Mouse (Mus musculus): ENCODE results near the gene Gm10413. TPM values are rescaled to one million over a fixed set of nuclear protein-coding genes. Genes with fewer than 3 reads are reported as not detected.
"Not testable (repeated sequence)": the region's sequence is repeated elsewhere in the genome, so short reads cannot be mapped to it uniquely, and the experiment has no call there.

Gene Gm10413
- polyA plus RNA-seq (2012; ENCODE audit: insufficient read depth, insufficient read length, missing spikeins), result not detected in 2 replicates

DNA sequence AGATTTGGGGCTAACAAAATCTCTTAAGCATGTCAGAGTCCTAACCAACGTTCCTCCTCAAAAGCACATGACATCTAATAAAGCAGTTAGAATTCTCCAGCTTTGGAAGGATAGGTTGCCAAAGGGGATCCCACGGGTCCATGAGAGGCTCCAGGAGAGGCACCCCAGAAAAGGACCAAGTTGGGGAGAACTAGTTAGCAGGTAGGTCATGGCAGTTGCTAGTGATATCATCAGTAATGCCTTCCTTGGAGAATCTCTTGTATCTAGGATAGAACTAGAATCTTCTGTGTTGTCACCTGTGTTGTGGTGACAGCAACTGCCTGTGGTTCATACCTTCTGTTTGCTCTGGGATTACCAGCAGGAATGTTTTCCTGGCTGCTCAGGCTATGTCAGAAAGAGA lies at the start of gene Gm10413:
Gm10413 (plus strand) TSS at position 301 of the 400 bp plus-strand sequence.
- H3K4me3 ChIP-seq (ENCODE audit: insufficient read depth, low read depth, low read length); H3K27ac ChIP-seq (replicated peaks; ENCODE audit: low read depth, low read length); H3K4me1 ChIP-seq (ENCODE audit: control insufficient read depth, insufficient read depth, insufficient read length, low read length): not testable (repeated sequence)

DNA sequence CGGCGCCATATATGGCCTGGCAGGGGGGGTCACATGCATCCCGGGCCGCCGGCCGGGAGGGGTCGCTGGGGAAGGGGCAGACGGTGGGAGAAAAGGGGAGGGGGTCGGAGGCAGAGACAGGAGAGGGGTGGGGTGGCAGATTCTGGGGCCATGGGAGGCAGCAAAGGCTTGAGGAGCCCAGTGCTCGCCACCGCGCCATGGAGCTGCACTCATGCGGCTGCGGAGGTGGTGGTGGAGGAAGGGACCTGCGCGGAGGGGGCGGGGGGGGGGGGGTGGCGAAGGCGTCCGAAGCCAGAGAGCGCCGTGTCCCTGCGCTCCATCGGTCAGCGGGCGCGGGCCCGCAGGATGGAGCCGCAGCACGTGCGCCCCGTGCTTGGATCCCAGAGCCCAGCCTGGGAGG lies 17.4 kb downstream of the Gm10413 start, which contains the start of gene Gm10409:
Gm10409 (plus strand) TSS at position 301 of the 400 bp plus-strand sequence.
- not testable (repeated sequence) for H3K27ac ChIP-seq (replicated peaks; ENCODE audit: low read depth, low read length); H3K4me3 ChIP-seq (ENCODE audit: insufficient read depth, low read depth, low read length); H3K4me1 ChIP-seq (ENCODE audit: control insufficient read depth, insufficient read depth, insufficient read length, low read length)

DNA sequence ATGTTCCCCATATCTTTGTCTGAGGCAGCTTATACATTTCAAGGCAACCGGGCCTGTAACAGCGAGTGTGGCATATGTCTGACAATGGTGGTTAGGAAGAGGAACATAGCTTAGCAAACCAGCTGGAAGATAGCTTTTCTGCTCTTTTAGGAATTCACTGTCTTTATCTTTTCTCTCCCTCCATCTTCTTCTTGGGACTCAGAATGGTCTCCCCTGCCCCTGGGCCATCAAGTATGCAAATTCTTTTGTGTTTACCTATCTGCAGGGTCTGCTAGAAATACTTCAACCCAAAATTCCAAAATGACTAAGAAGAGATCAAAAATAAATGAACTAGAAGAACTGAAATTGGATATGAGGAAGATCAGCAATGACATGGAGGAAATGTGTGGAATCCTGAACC lies 32.9 kb downstream of the Gm10413 start, which contains the start of gene Gm3005:
Gm3005 (plus strand) TSS at position 301 of the 400 bp plus-strand sequence.
- H3K4me3 ChIP-seq (ENCODE audit: insufficient read depth, low read depth, low read length), result not testable (repeated sequence)

DNA sequence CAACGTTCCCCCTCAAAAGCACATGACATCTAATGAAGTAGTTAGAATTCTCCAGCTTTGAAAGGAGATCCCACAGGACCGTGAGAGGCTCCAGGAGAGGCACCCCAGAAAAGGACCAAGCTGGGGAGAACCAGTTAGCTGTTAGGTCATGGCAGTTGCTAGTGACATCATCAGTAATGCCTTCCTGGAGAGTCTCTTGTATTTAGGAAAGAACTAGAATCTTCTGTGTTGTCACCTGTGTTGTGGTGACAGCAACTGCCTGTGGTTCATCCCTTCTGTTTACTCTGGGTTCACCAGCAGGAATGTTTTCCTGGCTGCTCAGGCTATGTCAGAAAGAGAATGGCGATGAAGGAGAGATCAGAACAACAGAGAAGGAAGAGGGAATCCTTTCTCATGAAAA lies 54.2 kb downstream of the Gm10413 start, which contains the start of gene Gm10408:
Gm10408 (plus strand) TSS at position 301 of the 400 bp plus-strand sequence.
- H3K27ac ChIP-seq (replicated peaks; ENCODE audit: low read depth, low read length); H3K4me3 ChIP-seq (ENCODE audit: insufficient read depth, low read depth, low read length); H3K4me1 ChIP-seq (ENCODE audit: control insufficient read depth, insufficient read depth, insufficient read length, low read length): not testable (repeated sequence)

More for the DNA sequence above, 32.9 kb downstream of the Gm10413 start, which contains the start of gene Gm3005:
- not testable (repeated sequence) for H3K4me1 ChIP-seq (ENCODE audit: control insufficient read depth, insufficient read depth, insufficient read length, low read length); H3K27ac ChIP-seq (replicated peaks; ENCODE audit: low read depth, low read length)

Other genes with a start within 250 kb of the Gm10413 start
- gene Gm5795, start 206.8 kb upstream of the Gm10413 start, polyA plus RNA-seq (2012; ENCODE audit: insufficient read depth, insufficient read length, missing spikeins), result not detected in 2 replicates
- not detected in 2 replicates for gene D830030K20Rik, start 186.6 kb upstream of the Gm10413 start, polyA plus RNA-seq (2012; ENCODE audit: insufficient read depth, insufficient read length, missing spikeins)
- gene Gm2956, start 62.5 kb upstream of the Gm10413 start, polyA plus RNA-seq (2012; ENCODE audit: insufficient read depth, insufficient read length, missing spikeins), result not detected in 2 replicates
- not detected in 2 replicates for gene Gm10409, start 17.5 kb downstream of the Gm10413 start, polyA plus RNA-seq (2012; ENCODE audit: insufficient read depth, insufficient read length, missing spikeins)
- gene Gm3005, start 33.0 kb downstream of the Gm10413 start, polyA plus RNA-seq (2012; ENCODE audit: insufficient read depth, insufficient read length, missing spikeins), result not detected in 2 replicates
- gene Gm10408, start 54.3 kb downstream of the Gm10413 start, polyA plus RNA-seq (2012; ENCODE audit: insufficient read depth, insufficient read length, missing spikeins), result not detected in 2 replicates
- gene Gm3012, start 239.4 kb downstream of the Gm10413 start, polyA plus RNA-seq (2012; ENCODE audit: insufficient read depth, insufficient read length, missing spikeins), result not detected in 2 replicates

All from brown adipose tissue, adult 24 weeks (tissue).